In the genomic region with DNA sequence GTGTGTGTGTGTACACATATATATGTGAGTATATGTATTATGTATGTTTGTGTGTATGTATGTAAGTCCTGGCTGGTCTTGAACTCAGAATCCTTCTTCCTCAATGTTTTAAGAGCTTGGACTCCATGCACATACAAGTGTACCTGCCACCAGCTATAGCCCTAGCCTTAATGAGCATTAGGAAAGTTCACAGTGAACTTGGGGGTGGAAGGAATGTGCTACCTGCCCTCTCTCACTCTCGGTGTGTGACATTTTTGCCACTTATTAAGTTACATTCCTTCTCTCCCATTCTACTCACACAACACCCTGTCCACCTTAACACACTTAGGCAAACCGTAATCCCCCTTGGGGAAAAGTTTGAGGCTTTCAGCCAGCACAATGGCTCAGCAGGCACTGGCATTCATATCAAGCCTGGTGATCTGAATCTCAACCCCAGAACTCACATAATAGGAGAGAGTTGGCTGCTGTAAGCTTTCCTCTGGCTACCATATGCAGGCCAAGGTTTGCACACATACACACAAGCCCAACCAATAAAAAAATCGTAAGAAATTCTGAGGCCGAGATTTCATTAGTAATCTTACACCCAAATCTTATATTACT, we compare ENCODE assay signal across 33 mouse cellular contexts.
DNase-seq lines count a peak whose midpoint lies in the region; ATAC-seq and TF ChIP-seq lines count a peak whose summit lies in the region.
"Had no signal": no experiment of that assay in that cellular context is flagged by ENCODE, and none has a peak within 500 bp of the region (broad histone marks: within the 10 kb centered on the region; RNA-seq: fewer than 3 reads in every experiment).

No protein-coding gene starts in this region.

- TF ChIP-seq POLR2A in lung, adult 2 months (IDR thresholded peaks at IDR 0.05; ENCODE audit: borderline replicate concordance, extremely low read depth, low read depth, low read length), result no peak

- 36% methylated on average over 4 of the region's 4 CpGs for WGBS in forebrain, embryonic 13.5 days
- WGBS in forebrain, embryonic 15.5 days, result 35% methylated on average over 4 of the region's 4 CpGs
- 88% methylated on average over 4 of the region's 4 CpGs for WGBS in lung, adult 2 months

- peak; percentile 20 for DNase-seq in adrenal gland, adult 2 months
- DNase-seq in adrenal gland, postnatal 25 days, result no peak
- DNase-seq in Muller cell, postnatal 12 days (ENCODE audit: inconsistent ontology term), result peak; percentile 25
- no peak for DNase-seq in thymus, postnatal 25 days
- no peak for DNase-seq in lung, adult 2 months
- DNase-seq: adrenal gland, adult 8-10 months; cerebellum, adult 9-11 months; gastrocnemius, adult 2 months; gastrocnemius, postnatal 36 days; heart, postnatal 14 days; kidney, adult 11 months; layer of hippocampus, postnatal 36 days; left cerebral cortex, postnatal 4 days; liver, postnatal 0 days; lung, postnatal 10 days; right cerebral cortex, adult 18-20 months; spleen, adult 18-20 months; thymus, postnatal 14 days had no signal

- TF ChIP-seq CTCF in lung, adult 2 months (IDR thresholded peaks at IDR 0.05; ENCODE audit: insufficient read depth, low read length), result no peak

- H3K36me3 ChIP-seq in forebrain, embryonic 13.5 days (ENCODE audit: poor library complexity, severe bottlenecking), result peaks cover 7% of the 10 kb centered on the region; the same call in 1 of the 2 replicates
- peaks cover 5% of the 10 kb centered on the region; the same call in 1 of the 2 replicates for H3K36me3 ChIP-seq in forebrain, embryonic 15.5 days
- H3K36me3 ChIP-seq: hindbrain, embryonic 10.5 days; hindbrain, embryonic 15.5 days; kidney, embryonic 15.5 days; liver, embryonic 12.5 days; midbrain, embryonic 15.5 days had no signal

- no peak overlapping the region for H3K4me3 ChIP-seq in forebrain, embryonic 13.5 days
- no peak overlapping the region for H3K4me3 ChIP-seq in forebrain, embryonic 15.5 days
- no peak overlapping the region for H3K4me3 ChIP-seq in brown adipose tissue, adult 24 weeks (ENCODE audit: insufficient read depth, low read depth, low read length)
- H3K4me3 ChIP-seq in lung, adult 2 months (replicated peaks; ENCODE audit: extremely low read depth, low read depth, low read length), result no peak overlapping the region
- H3K4me3 ChIP-seq: erythroblast, embryonic 14.5 days; gastrocnemius, adult 2 months; hindbrain, embryonic 10.5 days; hindbrain, embryonic 15.5 days; kidney, embryonic 15.5 days; layer of hippocampus, adult 2 months; liver, embryonic 12.5 days; midbrain, embryonic 15.5 days; myocyte; neural tube, embryonic 12.5 days had no signal

- no peaks in the 10 kb centered on the region for H3K9me3 ChIP-seq in forebrain, embryonic 13.5 days (replicated peaks)
- no peaks in the 10 kb centered on the region for H3K9me3 ChIP-seq in forebrain, embryonic 15.5 days
- H3K9me3 ChIP-seq: hindbrain, embryonic 10.5 days; hindbrain, embryonic 15.5 days; kidney, embryonic 15.5 days; liver, embryonic 12.5 days; midbrain, embryonic 15.5 days; neural tube, embryonic 12.5 days had no signal

- no peak overlapping the region for H3K4me2 ChIP-seq in forebrain, embryonic 13.5 days
- H3K4me2 ChIP-seq in forebrain, embryonic 15.5 days (replicated peaks), result no peak overlapping the region
- H3K4me2 ChIP-seq: hindbrain, embryonic 15.5 days; kidney, embryonic 15.5 days; liver, embryonic 12.5 days; midbrain, embryonic 15.5 days; neural tube, embryonic 12.5 days had no signal

- H3K27ac ChIP-seq in forebrain, embryonic 13.5 days, result no peak overlapping the region
- H3K27ac ChIP-seq in forebrain, embryonic 15.5 days (replicated peaks), result no peak overlapping the region
- H3K27ac ChIP-seq in brown adipose tissue, adult 24 weeks (replicated peaks; ENCODE audit: low read depth, low read length), result 0 out of 2 replicates have a peak overlapping the region, but pooled peaks have one; percentile 31
- H3K27ac ChIP-seq: gastrocnemius, adult 2 months; hindbrain, embryonic 10.5 days; hindbrain, embryonic 15.5 days; kidney, embryonic 15.5 days; layer of hippocampus, adult 2 months; liver, embryonic 12.5 days; macrophage; midbrain, embryonic 15.5 days; neural tube, embryonic 12.5 days had no signal

- H3K9ac ChIP-seq in forebrain, embryonic 13.5 days, result no peak overlapping the region
- H3K9ac ChIP-seq in forebrain, embryonic 15.5 days (replicated peaks), result no peak overlapping the region
- H3K9ac ChIP-seq: hindbrain, embryonic 15.5 days; kidney, embryonic 15.5 days; liver, embryonic 12.5 days; liver, postnatal 0 days; midbrain, embryonic 15.5 days; neural tube, embryonic 12.5 days had no signal

- ATAC-seq in forebrain, embryonic 13.5 days, result 0 out of 2 replicates have a peak, but pooled peaks have one; percentile 42
- ATAC-seq in forebrain, embryonic 15.5 days (replicated peaks), result no peak
- ATAC-seq: inflammation-experienced regulatory T-cells, adult 6 months; liver, embryonic 12.5 days; liver, postnatal 0 days; midbrain, embryonic 15.5 days had no signal

- peaks cover 36% of the 10 kb centered on the region for H3K4me1 ChIP-seq in forebrain, embryonic 13.5 days
- H3K4me1 ChIP-seq in forebrain, embryonic 15.5 days, result peaks cover 45% of the 10 kb centered on the region
- peaks cover 6% of the 10 kb centered on the region; the same call in 1 of the 2 replicates for H3K4me1 ChIP-seq in brown adipose tissue, adult 24 weeks (ENCODE audit: control insufficient read depth, insufficient read depth, insufficient read length, low read length)
- H3K4me1 ChIP-seq in lung, adult 2 months (ENCODE audit: control insufficient read depth, insufficient read depth, low read length), result peaks cover 8% of the 10 kb centered on the region
- H3K4me1 ChIP-seq: hindbrain, embryonic 10.5 days; liver, embryonic 12.5 days; neural tube, embryonic 12.5 days had no signal

- no peaks in the 10 kb centered on the region for H3K27me3 ChIP-seq in forebrain, embryonic 13.5 days
- no peaks in the 10 kb centered on the region for H3K27me3 ChIP-seq in forebrain, embryonic 15.5 days
- H3K27me3 ChIP-seq: CH12.LX; hindbrain, embryonic 15.5 days; kidney, embryonic 15.5 days; liver, embryonic 12.5 days; midbrain, embryonic 15.5 days; neural tube, embryonic 12.5 days had no signal

Comparison
In these comparisons a context has a peak if more than half of its experiments do, and no peak if none do; other contexts are left out.
1. DNase-seq: peak in adrenal gland, adult 2 months (single experiment) and Muller cell, postnatal 12 days (single experiment); none in adrenal gland, postnatal 25 days (single experiment), thymus, postnatal 25 days (single experiment) and lung, adult 2 months (single experiment).